Mouse (Mus musculus) spleen, embryonic (tissue): ENCODE results near the gene Wipi2.

Experiments
- CTCF ChIA-PET: fragments of 350-600 bp; sonication (Branson Sonifier 250); formaldehyde crosslinking; loops from one replicate; lab custom pipeline; 2022; lab: Charles Lee

Gene Wipi2

DNA sequence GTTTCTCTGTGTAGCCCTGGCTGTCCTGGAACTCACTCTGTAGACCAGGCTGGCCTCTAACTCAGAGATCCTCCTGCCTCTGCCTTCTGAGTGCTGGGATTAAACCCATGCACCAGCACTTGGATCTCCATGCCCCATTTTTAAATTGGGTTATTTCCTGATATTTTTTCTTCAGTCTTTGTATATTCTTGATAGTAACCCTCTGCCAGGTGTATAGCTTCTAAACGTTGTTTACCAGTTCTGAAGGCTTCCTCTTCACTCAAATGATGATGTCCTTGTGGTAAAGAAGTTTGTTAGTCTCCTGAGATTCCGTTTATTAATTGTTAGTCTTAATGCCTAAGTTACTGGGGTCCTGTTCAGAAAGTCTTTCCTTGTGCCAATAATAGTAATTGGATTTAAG lies at the start of gene Wipi2:
Wipi2 (plus strand) TSS at position 301 of the 400 bp plus-strand sequence.
- CTCF ChIA-PET: no interaction called here

DNA sequence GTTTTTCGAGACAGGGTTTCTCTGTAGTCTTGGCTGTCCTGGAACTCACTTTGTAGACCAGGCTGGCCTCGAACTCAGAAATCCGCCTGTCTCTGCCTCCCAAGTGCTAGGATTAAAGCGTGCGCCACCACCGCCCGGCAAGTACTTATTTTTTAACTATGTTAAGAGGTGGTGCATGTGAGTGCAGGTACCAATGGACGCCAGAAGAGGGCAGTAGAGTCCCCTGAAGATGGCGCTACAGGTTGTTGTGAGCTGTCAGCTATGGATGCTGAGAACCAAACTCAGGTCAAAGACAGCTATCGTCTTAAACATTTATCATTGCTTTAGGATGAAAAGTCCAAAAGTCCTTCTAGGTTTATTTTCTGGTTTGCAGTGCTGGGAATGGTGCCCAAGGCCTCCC lies 49.3 kb upstream of the Wipi2 start:
- CTCF ChIA-PET: no interaction called here

DNA sequence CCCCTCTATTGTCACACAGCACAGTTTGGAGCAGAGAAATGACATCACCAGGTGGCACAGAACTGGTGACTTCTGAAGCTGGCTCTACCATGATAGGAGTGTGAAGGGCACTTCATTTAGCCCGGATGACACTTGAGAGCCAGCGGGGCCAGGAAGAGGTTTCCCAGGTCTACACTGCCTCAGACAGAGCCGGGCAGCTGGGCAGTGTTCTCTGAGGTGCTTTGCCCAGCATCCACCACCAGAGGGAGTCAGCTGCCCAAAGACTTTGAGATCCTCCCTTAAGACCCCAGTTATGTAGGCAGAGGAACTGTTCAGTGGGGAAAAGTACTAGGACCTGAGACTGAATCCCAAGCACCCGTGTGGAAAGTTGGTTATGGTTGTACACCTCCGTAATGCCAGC lies 46.0 kb upstream of the Wipi2 start:
- CTCF ChIA-PET: no interaction called here

DNA sequence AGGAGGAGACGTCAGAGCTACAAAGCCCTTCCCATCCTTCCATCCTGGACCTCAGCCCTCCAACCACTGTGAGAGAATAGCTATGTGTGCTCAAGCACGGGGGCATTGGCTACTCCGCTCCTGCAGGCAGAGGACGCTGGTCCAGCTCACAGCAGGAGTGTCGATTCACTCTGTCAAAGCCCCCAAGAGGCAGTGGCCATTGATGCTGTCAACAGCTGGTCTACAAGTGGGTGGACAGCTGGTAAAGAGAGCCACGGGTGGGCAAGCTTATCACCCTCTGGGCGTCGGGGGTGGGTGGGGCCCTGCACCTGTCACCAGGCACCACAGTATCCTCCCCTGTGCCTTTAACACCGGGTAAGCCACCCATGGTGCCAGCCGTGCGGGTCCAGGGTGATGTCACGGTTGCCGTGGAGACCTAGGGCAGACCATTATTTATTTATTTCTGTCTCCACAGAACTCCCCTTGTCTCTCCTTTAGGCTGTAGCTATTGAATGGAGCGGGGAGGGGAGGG lies 43.8 kb upstream of the Wipi2 start:
- CTCF ChIA-PET: interaction anchor here (0.6 to 1.0 kb wide), 2 partner anchors 10 to 134 kb away, joined by 3 to 4 read pairs; no protein-coding TSS in a partner anchor

DNA sequence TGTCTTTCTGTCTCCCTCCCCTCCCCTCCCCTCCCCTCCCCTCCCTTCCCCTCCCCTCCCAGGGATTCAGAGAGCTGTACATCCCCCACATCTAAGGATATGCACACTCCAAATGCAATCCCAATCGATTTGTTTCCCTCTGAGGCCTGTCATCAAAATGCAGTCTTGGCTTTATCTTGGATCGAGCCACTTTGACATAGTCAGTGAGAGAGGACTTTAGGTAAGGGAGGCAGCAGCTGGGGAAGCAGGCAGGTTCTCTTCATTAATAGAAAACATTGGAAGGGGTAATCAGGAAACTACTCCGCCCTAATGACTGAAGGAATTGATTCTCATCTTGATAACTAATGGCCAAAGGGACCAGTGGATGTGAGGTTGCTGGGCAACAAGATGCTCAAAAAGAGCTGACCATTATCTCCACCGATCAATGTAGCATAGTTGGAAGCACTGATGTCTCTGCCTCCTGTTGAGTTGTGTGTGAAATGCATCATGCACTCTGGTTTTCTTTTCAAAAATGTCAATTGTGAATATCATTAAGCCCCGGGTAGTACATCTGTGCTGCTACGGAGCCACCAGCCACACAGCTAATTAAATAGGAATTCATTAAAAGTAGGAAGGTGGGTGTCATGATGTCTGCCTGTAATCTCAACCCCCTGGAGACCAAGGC lies 36.4 kb upstream of the Wipi2 start:
- CTCF ChIA-PET: no interaction called here

DNA sequence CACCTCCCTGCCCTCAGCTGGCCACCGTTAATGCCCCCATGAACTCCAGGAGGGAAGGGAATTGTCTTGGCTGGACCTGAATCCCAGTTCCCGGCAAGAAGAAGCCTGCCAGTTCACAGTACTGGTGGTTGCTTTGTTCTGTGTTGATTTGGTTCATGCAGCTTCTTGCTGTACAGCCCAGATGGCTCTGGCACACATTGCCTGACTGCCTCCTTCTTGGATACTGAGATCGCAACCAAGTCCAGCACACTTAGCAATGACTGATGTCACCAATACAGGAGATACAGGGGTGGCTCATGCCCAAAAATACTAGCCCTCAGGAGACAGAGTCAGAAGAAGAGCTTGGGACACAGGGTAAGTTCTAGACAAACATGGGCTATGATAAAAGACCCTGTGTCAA lies 31.8 kb upstream of the Wipi2 start:
- CTCF ChIA-PET: no interaction called here

DNA sequence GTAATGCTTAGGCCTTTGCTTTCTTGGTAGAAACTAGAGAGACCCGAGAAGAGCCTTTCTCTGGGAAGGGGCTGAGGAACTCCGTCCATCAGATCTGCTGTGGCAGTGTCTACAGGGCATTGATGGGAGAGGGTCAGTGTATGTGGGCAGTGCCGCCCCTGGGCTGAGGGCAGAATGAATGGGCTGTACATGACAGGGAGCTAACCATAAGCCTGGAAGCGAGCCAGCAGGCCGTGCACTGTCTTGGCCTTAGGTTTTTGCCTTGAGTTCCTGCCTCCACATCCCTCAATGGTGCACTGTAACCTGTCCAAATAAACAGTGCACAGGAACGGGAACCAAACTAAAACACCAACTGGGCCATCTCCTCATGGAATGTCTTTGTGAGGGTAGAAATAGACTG lies 30.8 kb upstream of the Wipi2 start:
- CTCF ChIA-PET: no interaction called here

DNA sequence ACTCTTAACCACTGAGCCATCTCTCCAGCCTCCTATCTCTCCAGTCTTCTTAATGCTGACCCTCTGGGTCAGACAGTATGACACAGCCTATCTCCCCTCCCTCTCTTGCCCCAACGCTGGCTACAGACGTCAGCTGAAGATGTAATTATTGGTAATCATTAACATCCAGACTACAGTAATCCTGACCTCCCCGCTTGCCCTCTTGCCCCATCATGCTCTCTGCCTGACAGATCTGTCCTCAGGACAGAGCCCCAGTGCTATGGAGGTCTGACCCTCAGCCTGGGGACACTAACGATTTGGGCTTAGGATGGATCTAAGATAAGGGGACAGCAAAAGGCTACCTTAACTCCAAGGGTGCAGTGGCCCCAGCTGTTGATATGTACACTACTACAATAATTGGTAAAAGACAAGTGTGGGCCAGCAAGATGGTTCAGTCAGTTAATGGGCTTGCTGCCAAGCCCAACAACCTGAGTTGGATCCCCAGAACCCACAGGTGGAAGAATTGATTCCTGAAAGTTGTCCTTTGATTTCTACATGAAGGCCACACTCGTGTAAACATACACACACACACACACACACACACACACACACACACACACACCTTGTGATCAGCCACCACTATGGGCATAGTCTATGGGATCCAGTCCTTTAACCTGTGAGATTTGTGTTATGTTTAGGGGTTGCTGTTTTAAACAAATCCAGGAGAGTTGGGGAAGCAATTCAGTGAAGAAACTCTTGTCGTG lies 29.7 kb upstream of the Wipi2 start:
- CTCF ChIA-PET: no interaction called here

DNA sequence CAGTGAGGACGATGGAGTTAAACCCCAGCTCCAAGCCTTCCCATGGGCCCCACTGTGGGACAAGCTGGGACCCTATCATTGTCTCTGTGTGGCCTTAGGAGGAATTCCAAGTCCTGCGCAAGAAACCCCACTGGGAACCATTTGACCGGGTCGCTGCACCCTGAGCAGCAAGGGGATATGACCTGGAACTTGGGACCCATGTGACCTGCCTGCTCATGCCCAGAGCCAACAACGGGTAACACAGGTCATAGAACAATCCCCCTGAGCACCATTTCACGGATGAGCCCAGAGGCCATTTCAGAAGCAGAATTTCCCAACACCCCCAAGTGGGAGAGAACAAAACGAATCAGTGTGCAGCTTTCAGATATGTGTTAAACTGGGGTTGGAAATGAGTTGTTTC lies 23.1 kb upstream of the Wipi2 start:
- CTCF ChIA-PET: no interaction called here

DNA sequence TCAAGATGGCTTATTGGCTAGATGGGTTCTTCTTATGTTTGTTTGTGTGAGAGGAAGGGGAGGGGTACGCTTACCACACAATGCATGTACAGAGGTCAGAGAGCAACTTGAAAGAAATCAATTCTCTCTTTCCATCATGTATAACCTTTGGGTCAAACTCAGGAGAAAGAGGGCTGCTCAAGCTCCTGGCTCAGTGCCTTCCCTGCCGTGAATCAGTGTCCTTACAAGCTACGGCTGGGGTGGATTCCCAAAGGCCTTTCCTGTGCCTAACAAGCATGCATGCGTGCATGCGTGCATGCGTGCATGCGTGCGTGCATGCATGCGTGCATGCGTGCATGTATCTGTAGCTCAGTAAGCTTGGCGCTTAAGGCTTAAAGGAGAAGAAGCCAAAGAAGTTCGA lies 22.2 kb upstream of the Wipi2 start:
- CTCF ChIA-PET: no interaction called here

DNA sequence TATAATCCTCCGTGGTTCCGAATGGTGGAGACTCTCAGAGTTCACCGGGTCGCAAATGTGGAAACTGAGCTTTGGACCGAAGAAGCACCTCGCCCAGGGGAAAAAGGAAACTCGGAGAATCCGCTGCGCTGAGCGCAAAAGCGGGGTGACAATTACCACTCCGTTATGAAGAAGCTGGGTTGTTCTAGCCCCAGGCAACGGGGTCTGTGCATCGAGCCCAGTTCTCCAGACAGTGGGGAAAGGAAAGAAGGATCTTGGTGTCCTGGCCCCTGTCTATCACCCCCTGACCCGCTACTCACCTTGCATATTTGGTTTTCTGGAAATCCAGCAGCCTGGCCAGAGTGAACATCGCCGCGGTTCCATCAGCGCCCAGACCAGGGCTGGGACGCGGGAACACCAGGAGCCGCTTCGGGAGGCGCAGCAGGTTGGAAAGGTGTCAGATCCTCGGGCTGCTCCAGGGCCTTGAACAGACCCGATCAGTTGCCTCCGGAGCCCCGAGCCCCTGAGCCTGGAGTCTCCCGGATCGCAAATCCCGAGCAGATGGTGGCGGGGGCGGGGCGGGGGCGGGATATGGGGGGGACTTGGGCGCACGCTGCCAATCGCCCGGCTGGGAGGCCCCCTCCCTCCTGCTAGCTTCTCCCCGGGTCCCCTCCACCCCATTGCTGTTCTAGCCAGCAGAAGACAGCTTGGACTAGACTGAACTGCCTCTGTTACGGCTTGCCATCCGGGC lies 19.1 kb upstream of the Wipi2 start, which contains the start of gene Mmd2:
Mmd2 (minus strand) TSS at position 542 of the 730 bp plus-strand sequence.
- CTCF ChIA-PET: no interaction called here

DNA sequence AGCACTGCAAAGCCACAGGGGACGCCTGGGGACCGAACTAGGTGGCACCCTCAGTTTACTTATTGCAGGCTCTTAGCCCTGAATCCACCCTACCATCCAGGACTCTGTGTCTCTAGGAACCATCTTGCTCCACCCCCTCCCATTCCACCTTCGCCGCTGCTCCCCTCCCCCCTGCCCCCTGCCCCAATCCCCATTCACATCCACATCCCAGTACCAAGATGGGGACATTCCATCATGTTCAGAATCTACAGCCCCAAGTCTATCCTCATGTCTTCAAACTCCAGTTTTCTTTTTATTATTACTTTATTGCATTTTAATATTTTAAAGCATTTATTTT lies 18.5 kb upstream of the Wipi2 start:
- CTCF ChIA-PET: no interaction called here

DNA sequence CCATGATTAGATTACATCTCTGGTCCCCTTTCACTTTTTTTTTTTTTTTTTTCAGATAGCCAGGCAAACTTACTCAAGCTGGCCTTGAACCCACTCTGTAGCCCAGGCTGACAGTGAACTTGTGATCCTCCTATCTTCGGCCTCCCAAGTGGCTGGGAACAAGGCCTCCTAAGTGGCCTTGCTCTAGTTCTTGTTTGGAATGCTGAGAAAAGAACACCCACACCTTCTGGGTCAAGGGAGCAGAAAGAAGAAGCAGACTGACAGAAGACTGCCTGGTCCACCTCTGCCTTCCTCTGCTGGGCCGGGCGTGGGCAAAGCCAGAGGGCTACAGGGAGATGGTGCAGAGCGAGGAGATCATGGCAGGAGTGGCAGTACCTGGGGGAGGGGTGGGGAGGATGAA lies 17.1 kb upstream of the Wipi2 start:
- CTCF ChIA-PET: no interaction called here

DNA sequence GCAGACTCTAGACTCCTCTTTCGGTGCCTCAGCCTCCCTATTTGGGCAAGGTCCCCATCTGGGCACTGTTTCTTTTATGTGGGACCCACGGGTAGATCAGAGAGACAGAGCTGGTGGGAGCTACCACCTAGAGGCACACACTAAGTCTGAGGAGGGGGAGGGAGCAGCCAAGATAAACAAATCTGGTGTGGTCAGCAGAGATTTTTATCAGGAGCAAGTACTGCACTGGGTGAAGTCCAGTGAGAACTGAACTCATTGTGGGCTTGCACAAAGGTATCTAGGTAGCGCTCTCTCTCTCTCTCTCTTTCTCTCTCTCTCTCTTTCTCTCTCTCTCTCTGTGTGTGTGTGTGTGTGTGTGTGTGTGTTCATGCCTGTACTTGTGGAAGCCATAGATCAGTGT lies 13.0 kb upstream of the Wipi2 start:
- CTCF ChIA-PET: no interaction called here

DNA sequence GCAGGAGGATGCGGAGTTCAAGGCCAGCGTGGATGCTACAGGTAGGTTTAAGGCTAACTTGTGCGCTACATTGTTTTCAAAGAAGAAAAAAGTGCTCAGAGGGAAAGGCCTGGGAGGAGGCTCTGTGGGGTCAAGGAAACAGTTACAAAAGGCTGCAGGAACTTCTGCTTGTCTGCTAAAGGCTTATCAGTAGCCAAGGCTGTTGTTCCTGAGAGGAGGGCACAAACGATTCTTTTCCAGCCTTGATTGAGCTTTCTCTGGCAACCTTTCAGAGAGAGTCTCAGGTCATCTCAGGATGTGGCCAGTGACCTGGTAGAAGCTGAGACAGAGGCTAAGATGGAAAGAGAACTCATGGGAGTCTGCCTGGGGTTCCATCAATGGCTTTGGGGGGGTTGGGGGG lies 11.9 kb upstream of the Wipi2 start:
- CTCF ChIA-PET: interaction anchor here (0.7 kb wide), 1 partner anchor 1489 kb away, joined by 6 read pairs; no protein-coding TSS in a partner anchor

DNA sequence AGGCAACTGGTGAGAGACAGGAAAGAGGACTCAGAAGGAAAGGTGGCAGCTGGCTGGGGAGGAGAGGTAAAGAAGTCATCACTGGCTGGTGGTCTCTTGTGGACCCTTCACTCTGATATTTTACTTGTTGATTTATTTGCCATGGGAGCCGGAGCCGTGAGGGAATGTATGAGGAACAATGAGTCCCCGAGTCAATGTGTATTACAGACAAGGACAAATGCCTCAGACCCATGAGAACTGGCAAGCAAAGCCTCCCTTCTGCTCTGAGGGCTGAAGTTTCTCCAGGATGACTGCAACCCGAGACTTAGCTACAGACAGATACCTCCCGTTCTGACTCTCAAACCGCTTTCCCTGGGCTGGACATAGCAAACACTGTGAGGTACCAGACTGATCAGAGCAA lies 11.2 kb upstream of the Wipi2 start:
- CTCF ChIA-PET: no interaction called here

DNA sequence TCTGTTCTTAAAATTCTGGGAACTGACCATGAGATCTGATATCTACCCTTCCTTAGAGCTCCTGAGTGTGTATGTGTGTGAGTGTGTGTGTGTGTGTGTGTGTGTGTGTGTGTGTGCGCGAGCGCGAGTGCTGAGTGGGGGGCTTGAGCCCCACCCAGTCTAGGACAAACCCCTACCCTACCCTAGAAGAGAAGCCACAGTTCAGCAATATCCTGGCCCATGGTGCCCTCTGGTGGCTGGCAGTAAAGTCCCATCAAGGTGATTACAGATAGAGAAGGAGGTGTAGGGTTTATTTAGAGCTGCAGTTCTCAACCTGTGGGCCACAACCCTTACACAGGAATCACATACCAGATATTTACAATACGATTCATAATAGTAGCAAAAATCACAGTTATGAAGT lies 7.6 kb upstream of the Wipi2 start:
- CTCF ChIA-PET: interaction anchor here (0.6 kb wide), 1 partner anchor 8 kb away, joined by 5 read pairs; no protein-coding TSS in a partner anchor

DNA sequence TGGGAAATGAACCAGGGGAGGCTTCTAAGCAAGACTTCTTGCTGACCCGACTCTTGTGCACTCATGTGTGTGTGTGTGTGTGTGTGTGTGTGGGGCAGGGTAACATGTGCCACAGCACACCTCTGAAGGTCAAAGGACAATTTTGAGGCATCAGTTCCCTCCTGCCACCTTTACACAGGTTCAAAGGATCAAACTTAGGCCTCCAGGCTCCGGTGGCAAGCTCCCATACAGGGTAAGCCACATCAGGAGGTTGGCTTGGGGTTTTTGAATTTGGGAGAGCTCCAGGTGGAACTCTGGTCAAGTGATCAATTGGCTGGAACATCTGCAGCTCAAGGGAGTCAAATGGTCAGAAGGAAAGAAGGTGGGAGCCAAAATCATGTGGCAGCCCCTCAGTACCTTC lies 6.1 kb upstream of the Wipi2 start:
- CTCF ChIA-PET: no interaction called here

DNA sequence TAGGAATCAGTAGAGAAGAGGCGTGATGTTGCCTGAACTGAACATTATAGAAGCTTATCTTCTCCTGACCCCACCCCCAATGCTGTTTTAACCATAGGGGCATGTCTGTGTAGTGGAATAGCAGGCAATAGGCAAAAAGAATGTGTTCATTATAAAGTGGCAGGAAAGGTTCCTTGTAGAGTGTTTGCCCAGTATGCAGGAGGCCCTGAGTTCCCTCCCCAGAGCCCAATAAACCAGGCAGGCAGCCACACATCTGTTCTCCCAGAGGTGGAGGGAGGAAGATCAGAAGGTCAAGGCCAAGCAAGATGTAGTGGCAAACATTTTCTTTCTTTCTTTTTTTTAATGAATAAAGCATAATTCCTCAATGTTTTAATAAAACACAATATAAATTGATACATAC lies 5.4 kb upstream of the Wipi2 start:
- CTCF ChIA-PET: interaction anchor here (0.6 kb wide), 1 partner anchor 8 kb away, joined by 5 read pairs; no protein-coding TSS in a partner anchor

DNA sequence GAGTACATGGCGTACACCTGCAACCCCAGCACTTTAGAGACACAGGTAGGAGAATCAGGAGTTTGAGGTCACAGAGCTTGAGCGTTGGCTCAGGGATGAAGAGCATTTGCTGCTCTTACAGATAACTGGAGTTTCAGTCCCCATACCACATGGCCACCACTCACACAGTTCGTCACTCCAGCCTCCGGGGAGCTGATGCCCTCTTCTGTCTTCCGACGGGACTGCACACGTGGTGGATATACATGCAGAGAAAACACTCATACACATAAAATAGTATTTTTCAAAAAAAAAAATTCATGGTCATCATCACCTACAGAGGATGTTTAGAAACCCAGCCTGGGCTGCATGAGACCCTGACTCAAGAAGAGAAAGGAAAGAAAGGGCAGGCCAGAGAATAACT lies 4.4 kb upstream of the Wipi2 start:
- CTCF ChIA-PET: interaction anchor here (0.6 kb wide), 1 partner anchor 149 kb away, joined by 4 read pairs; no protein-coding TSS in a partner anchor

DNA sequence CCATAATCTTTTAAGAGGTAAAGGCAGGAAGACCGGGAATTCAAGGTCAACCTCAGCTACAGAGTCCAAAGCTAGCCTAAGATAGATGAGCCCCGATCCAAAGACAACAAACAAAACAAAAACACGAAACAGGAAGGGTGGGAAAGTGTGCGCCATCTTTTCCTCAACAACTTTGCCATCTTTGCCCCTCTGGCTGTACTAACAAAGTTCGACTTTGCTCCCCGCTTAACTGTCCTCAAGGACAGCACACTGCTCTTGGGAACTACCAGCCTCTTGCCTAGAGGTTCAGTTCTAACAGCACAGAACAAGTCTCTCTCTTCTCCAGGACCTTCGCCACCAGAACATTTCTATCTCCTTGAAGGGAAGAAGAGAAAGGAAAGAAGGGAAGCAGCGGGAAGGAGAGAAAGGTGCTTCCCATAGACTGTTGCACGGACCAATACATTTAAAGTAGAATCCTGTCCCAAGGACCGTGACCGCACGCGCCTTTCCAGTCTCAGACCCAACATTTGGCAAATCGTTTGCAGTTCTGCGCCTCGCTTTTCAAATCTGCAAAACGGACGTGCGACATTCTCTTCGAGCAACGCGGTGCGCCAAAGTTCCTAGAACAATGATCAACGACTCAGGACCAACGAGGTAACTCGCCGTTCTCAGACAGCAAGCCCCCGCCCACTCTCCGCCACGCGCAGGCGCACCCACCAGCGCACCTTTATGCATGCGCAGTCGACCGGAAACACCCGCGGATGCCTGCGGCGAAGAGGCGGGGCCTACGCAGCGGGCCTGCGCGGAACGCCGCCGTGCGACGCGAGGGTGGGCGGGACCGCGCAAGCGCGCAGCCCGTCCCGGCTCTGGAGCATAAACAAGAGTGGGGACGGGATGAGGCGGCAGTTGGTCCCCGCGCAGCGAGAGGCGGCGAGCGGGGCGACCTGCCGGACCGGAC lies 1.5 kb downstream of the Wipi2 start:
- CTCF ChIA-PET: no interaction called here
